Mouse (Mus musculus): ENCODE data around the gene Ube2f. TPM values are rescaled to one million over a fixed set of nuclear protein-coding genes. Genes with fewer than 3 reads are reported as not detected.

Gene Ube2f
- total RNA-seq, 1 experiment: 41.5 TPM

- H3K9ac ChIP-seq (ENCODE audit: insufficient read depth, low read depth, low read length, poor library complexity, severe bottlenecking): no peak overlapping the region
- H3K36me3 ChIP-seq (ENCODE audit: control insufficient read depth, insufficient read depth, low read length, poor library complexity, severe bottlenecking): peaks cover 2% of the 10 kb centered on the region; the same call in 1 of the 2 replicates
- H3K4me1 ChIP-seq (ENCODE audit: control insufficient read depth in 2 of 2, insufficient read depth in 2 of 2, low read length in 2 of 2, poor library complexity in 1 of 2): no peaks in the 10 kb centered on the region; a peak in 1 of 4 replicates
- H3K4me3 ChIP-seq (ENCODE audit: insufficient read depth in 1 of 2, low read depth in 1 of 2, low read length in 2 of 2, poor library complexity in 1 of 2, severe bottlenecking in 1 of 2): no peak overlapping the region
- TF ChIP-seq HCFC1 (IDR thresholded peaks at IDR 0.05; ENCODE audit: borderline replicate concordance, insufficient read depth, low read length) (no peak), ZC3H11A (IDR thresholded peaks at IDR 0.05; ENCODE audit: borderline replicate concordance, low read depth, low read length) (no peak), ZNF384 (IDR thresholded peaks at IDR 0.05; ENCODE audit: low read depth, low read length) (no peak), MAFK (IDR thresholded peaks at IDR 0.05; ENCODE audit: insufficient read depth, low read depth, low read length) (no peak), CHD2 (IDR thresholded peaks at IDR 0.05; ENCODE audit: low read depth, low read length) (no peak)
- DNase-seq (ENCODE audit: low read depth, low spot score): no peak
- in situ Hi-C loops (cut with MboI; ENCODE audit: low sequenced_read_pairs in 2 of 2, unreplicated experiment in 2 of 2): no loop called here
- H3K27ac ChIP-seq (ENCODE audit: insufficient read depth, low read depth, low read length, poor library complexity, severe bottlenecking): no peak overlapping the region
- no peaks in the 10 kb centered on the region for H3K9me3 ChIP-seq (ENCODE audit: control insufficient read depth, insufficient read depth, low read depth, low read length)
Observed at GRCm38 (mm10) chr1:91257918-91258317, 7.8 kb downstream of the Ube2f start.

GRCm38 (mm10) chr1:91259794-91260193 is 9.7 kb downstream of the Ube2f start:
- Histone ChIP-seq H3K9ac (ENCODE audit: insufficient read depth, low read depth, low read length, poor library complexity, severe bottlenecking) (no peak overlapping the region), H3K27ac (ENCODE audit: insufficient read depth, low read depth, low read length, poor library complexity, severe bottlenecking) (no peak overlapping the region), H3K9me3 (ENCODE audit: control insufficient read depth, insufficient read depth, low read depth, low read length) (no peaks in the 10 kb centered on the region), H3K4me1 (ENCODE audit: control insufficient read depth in 2 of 2, insufficient read depth in 2 of 2, low read length in 2 of 2, poor library complexity in 1 of 2) (no peaks in the 10 kb centered on the region), H3K4me3 (ENCODE audit: insufficient read depth in 1 of 2, low read depth in 1 of 2, low read length in 2 of 2, poor library complexity in 1 of 2, severe bottlenecking in 1 of 2) (no peak overlapping the region), H3K36me3 (ENCODE audit: control insufficient read depth, insufficient read depth, low read length, poor library complexity, severe bottlenecking) (peaks cover 2% of the 10 kb centered on the region; the same call in 1 of the 2 replicates)
- in situ Hi-C loops (cut with MboI; ENCODE audit: low sequenced_read_pairs in 2 of 2, unreplicated experiment in 2 of 2): no loop called here
- TF ChIP-seq MAFK (IDR thresholded peaks at IDR 0.05; ENCODE audit: insufficient read depth, low read depth, low read length): no peak
- TF ChIP-seq CHD2 (IDR thresholded peaks at IDR 0.05; ENCODE audit: low read depth, low read length): no peak
- DNase-seq (ENCODE audit: low read depth, low spot score): no peak

DNA sequence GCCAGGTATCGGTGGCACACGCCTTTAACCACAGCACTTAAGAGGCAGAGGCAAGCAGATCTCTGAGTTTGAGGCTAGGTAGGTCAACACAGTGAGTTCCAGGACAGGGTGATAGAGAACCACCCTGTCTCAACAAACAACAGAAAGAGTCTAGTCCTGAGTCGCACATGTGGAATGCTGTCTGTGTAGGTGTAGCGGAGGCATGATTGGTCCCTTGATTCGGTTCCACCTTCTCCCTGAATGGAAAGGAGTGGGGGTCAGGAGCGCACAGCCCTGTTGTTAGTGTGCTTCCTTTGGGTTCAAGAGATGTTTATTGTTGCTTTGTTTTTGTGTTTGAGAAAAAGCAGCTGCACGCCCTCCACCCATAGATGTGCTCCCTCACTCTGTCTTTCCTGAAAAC is 12.4 kb downstream of the Ube2f start:
- in situ Hi-C loops (cut with MboI; ENCODE audit: low sequenced_read_pairs in 2 of 2, unreplicated experiment in 2 of 2): no loop called here
- Histone ChIP-seq H3K9ac (ENCODE audit: insufficient read depth, low read depth, low read length, poor library complexity, severe bottlenecking) (no peak overlapping the region), H3K4me1 (ENCODE audit: control insufficient read depth in 2 of 2, insufficient read depth in 2 of 2, low read length in 2 of 2, poor library complexity in 1 of 2) (no peaks in the 10 kb centered on the region), H3K36me3 (ENCODE audit: control insufficient read depth, insufficient read depth, low read length, poor library complexity, severe bottlenecking) (peaks cover 2% of the 10 kb centered on the region; the same call in 1 of the 2 replicates), H3K4me3 (ENCODE audit: insufficient read depth in 1 of 2, low read depth in 1 of 2, low read length in 2 of 2, poor library complexity in 1 of 2, severe bottlenecking in 1 of 2) (no peak overlapping the region), H3K27ac (ENCODE audit: insufficient read depth, low read depth, low read length, poor library complexity, severe bottlenecking) (no peak overlapping the region), H3K9me3 (ENCODE audit: control insufficient read depth, insufficient read depth, low read depth, low read length) (no peaks in the 10 kb centered on the region)
- DNase-seq (ENCODE audit: low read depth, low spot score): no peak
- TF ChIP-seq MAFK (IDR thresholded peaks at IDR 0.05; ENCODE audit: insufficient read depth, low read depth, low read length): no peak

DNA sequence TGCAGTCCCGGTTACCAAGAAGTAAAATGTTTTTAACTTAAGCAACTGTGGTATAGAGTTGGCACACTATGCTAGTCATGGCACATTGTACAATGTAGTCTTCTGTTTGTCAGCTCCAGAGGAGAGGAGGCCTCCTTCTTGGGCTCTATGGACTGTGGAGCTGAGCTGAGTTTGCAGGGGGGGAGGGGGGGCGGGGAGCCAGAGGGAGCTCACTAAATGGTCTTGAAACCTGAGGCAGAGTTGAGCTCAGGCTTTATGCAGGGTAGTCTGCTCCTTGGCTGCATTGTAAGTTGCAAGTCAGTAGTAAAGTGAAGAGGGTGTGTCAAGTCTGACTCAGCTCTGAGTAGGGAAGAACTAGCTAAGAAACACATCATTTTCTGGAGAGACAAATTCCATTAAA is 22.2 kb downstream of the Ube2f start:
- Histone ChIP-seq H3K4me1 (ENCODE audit: control insufficient read depth in 2 of 2, insufficient read depth in 2 of 2, low read length in 2 of 2, poor library complexity in 1 of 2) (no peaks in the 10 kb centered on the region), H3K4me3 (ENCODE audit: insufficient read depth in 1 of 2, low read depth in 1 of 2, low read length in 2 of 2, poor library complexity in 1 of 2, severe bottlenecking in 1 of 2) (no peak overlapping the region), H3K36me3 (ENCODE audit: control insufficient read depth, insufficient read depth, low read length, poor library complexity, severe bottlenecking) (peaks cover 9% of the 10 kb centered on the region), H3K27ac (ENCODE audit: insufficient read depth, low read depth, low read length, poor library complexity, severe bottlenecking) (no peak overlapping the region), H3K9me3 (ENCODE audit: control insufficient read depth, insufficient read depth, low read depth, low read length) (no peaks in the 10 kb centered on the region), H3K9ac (ENCODE audit: insufficient read depth, low read depth, low read length, poor library complexity, severe bottlenecking) (no peak overlapping the region)
- in situ Hi-C loops (cut with MboI; ENCODE audit: low sequenced_read_pairs in 2 of 2, unreplicated experiment in 2 of 2): no loop called here
- no peak for DNase-seq (ENCODE audit: low read depth, low spot score)
- no peak for TF ChIP-seq HCFC1 (IDR thresholded peaks at IDR 0.05; ENCODE audit: borderline replicate concordance, insufficient read depth, low read length)
- no peak for TF ChIP-seq ZNF384 (IDR thresholded peaks at IDR 0.05; ENCODE audit: low read depth, low read length)
- no peak for TF ChIP-seq MAFK (IDR thresholded peaks at IDR 0.05; ENCODE audit: insufficient read depth, low read depth, low read length)
- TF ChIP-seq ZC3H11A (IDR thresholded peaks at IDR 0.05; ENCODE audit: borderline replicate concordance, low read depth, low read length): no peak
- no peak for TF ChIP-seq CHD2 (IDR thresholded peaks at IDR 0.05; ENCODE audit: low read depth, low read length)

DNA sequence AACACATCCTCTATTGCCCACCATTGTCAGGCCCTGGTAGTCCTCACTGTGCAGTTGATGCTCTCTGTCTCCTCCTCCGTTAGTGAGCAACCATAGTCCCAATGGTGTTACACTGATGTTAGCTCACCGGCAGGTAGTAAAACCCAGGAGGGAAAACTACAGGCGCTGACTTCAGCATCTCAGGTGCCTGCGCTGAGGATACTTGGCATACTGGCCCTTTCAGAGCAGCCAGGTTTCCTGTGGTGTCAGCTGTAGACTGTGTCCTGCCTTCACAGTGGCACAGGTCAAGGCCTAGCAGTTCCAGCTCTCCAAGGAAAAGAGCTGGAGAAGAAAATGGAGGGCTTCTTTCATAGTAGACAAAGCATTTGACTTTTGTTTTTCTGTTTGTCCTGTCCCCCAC is 26.5 kb downstream of the Ube2f start:
- peaks cover 18% of the 10 kb centered on the region for H3K36me3 ChIP-seq (ENCODE audit: control insufficient read depth, insufficient read depth, low read length, poor library complexity, severe bottlenecking)
- H3K9me3 ChIP-seq (ENCODE audit: control insufficient read depth, insufficient read depth, low read depth, low read length): no peaks in the 10 kb centered on the region
- DNase-seq (ENCODE audit: low read depth, low spot score): no peak
- H3K9ac ChIP-seq (ENCODE audit: insufficient read depth, low read depth, low read length, poor library complexity, severe bottlenecking): no peak overlapping the region
- in situ Hi-C loops (cut with MboI; ENCODE audit: low sequenced_read_pairs in 2 of 2, unreplicated experiment in 2 of 2): no loop called here
- no peaks in the 10 kb centered on the region for H3K4me1 ChIP-seq (ENCODE audit: control insufficient read depth in 2 of 2, insufficient read depth in 2 of 2, low read length in 2 of 2, poor library complexity in 1 of 2)
- no peak overlapping the region for H3K4me3 ChIP-seq (ENCODE audit: insufficient read depth in 1 of 2, low read depth in 1 of 2, low read length in 2 of 2, poor library complexity in 1 of 2, severe bottlenecking in 1 of 2)
- H3K27ac ChIP-seq (ENCODE audit: insufficient read depth, low read depth, low read length, poor library complexity, severe bottlenecking): no peak overlapping the region
- no peak for TF ChIP-seq HCFC1 (IDR thresholded peaks at IDR 0.05; ENCODE audit: borderline replicate concordance, insufficient read depth, low read length)
- TF ChIP-seq MAFK (IDR thresholded peaks at IDR 0.05; ENCODE audit: insufficient read depth, low read depth, low read length): no peak
- TF ChIP-seq CHD2 (IDR thresholded peaks at IDR 0.05; ENCODE audit: low read depth, low read length): no peak
- no peak for TF ChIP-seq ZC3H11A (IDR thresholded peaks at IDR 0.05; ENCODE audit: borderline replicate concordance, low read depth, low read length)
- no peak for TF ChIP-seq ZNF384 (IDR thresholded peaks at IDR 0.05; ENCODE audit: low read depth, low read length)
